Mouse (Mus musculus): Measurements from ENCODE around the gene Rdh11. TPM values are rescaled to one million over a fixed set of nuclear protein-coding genes. Genes with fewer than 3 reads are reported as not detected.
A peak's percentile ranks its signal among the peaks of the same experiment; 100 is the strongest.

The Rdh11 gene
- total and polyA plus RNA-seq, 2 experiments: 46.4 to 60.5 TPM

DNA sequence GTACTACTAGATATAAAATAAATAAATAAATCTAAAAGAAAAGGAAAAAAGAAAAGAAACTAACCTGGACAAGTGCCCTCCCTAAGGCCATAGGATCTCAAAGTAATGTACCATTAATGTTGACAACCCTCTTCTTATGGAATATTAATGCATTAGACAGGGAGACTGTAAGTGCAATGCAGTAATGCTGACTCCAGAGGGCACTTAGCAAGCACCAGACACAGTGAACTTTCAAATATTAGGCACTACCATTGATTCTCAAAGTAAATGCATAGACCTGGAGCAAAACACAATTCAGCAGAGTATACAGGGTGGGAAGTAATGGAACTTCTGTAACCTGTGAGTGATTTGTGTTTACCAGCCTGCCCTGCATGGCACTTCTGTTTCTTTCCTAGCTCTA lies 22.9 kb downstream of the Rdh11 start:
- no peak for TF ChIP-seq CTCF (IDR thresholded peaks at IDR 0.05; ENCODE audit: low read depth, low read length)
- Histone ChIP-seq H3K27ac (replicated peaks; ENCODE audit: insufficient read depth, low read depth, low read length) (no peak overlapping the region), H3K36me3 (ENCODE audit: control insufficient read depth, insufficient read depth, low read length) (peaks cover 19% of the 10 kb centered on the region), H3K79me2 (ENCODE audit: control insufficient read depth, insufficient read depth, low read length) (peaks cover 17% of the 10 kb centered on the region), H3K9ac (ENCODE audit: low read depth, low read length) (no peak overlapping the region), H3K4me1 (ENCODE audit: control insufficient read depth, insufficient read depth, low read length) (peaks cover 7% of the 10 kb centered on the region), H3K4me3 (ENCODE audit: insufficient read depth, low read depth, low read length) (no peak overlapping the region), H3K27me3 (ENCODE audit: control insufficient read depth, insufficient read depth, low read length) (no peaks in the 10 kb centered on the region)
- no peak for DNase-seq (ENCODE audit: extremely low read depth, low read depth, low spot score)

DNA sequence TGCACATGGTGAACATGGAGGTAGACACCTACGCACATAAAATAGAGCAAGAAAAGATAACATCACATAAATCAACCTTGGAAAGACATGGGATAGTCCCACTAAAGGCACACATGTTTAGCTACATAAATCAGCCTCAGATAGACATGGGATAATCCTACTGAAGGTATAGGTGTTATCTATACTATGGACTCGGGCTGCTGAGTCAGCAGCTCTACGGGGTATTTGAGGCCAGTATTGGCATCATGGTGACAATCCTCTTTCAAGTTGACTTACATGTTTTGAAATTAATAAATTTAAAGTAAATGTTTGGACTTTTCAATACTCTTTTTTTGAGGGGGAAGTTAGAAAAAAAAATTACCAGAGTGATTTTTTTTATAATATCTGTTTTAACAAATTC lies 29.2 kb downstream of the Rdh11 start:
- TF ChIP-seq POLR2A (IDR thresholded peaks at IDR 0.05; ENCODE audit: extremely low read depth, insufficient read depth, low read length): no peak
- no peak for TF ChIP-seq CTCF (IDR thresholded peaks at IDR 0.05; ENCODE audit: low read depth, low read length)
- Histone ChIP-seq H3K27ac (replicated peaks; ENCODE audit: insufficient read depth, low read depth, low read length) (no peak overlapping the region), H3K27me3 (ENCODE audit: control insufficient read depth, insufficient read depth, low read length) (no peaks in the 10 kb centered on the region), H3K36me3 (ENCODE audit: control insufficient read depth, insufficient read depth, low read length) (peaks cover 65% of the 10 kb centered on the region), H3K9ac (ENCODE audit: low read depth, low read length) (no peak overlapping the region), H3K4me1 (ENCODE audit: control insufficient read depth, insufficient read depth, low read length) (no peaks in the 10 kb centered on the region), H3K79me2 (ENCODE audit: control insufficient read depth, insufficient read depth, low read length) (peaks cover 4% of the 10 kb centered on the region; the same call in 1 of the 2 replicates), H3K4me3 (ENCODE audit: insufficient read depth, low read depth, low read length) (no peak overlapping the region)
- no peak for DNase-seq (ENCODE audit: extremely low read depth, low read depth, low spot score)
- 94% methylated on average over 3 of the region's 3 CpGs for WGBS

DNA sequence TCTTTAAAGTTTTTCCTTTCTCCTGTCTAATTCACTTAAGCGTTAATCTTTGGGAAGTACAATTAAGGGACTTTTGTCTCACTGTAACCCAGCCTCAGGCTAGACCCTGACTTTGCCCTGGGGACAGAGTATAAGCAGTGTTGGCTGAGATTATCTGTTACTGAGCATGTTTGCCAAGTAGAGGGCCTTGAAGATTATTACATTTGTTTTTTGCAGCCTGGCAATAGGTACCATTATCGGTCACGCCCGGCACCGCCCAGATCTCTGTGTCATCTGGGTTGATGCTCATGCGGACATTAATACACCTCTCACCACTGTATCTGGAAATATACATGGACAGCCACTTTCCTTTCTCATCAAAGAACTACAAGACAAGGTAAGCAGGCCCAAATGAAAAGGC lies 42.4 kb downstream of the Rdh11 start:
- 96% methylated on average over 6 of the region's 6 CpGs for WGBS
- Histone ChIP-seq H3K9ac (ENCODE audit: low read depth, low read length) (no peak overlapping the region), H3K4me1 (ENCODE audit: control insufficient read depth, insufficient read depth, low read length) (no peaks in the 10 kb centered on the region), H3K36me3 (ENCODE audit: control insufficient read depth, insufficient read depth, low read length) (peaks cover 5% of the 10 kb centered on the region), H3K27me3 (ENCODE audit: control insufficient read depth, insufficient read depth, low read length) (no peaks in the 10 kb centered on the region), H3K79me2 (ENCODE audit: control insufficient read depth, insufficient read depth, low read length) (no peaks in the 10 kb centered on the region), H3K27ac (replicated peaks; ENCODE audit: insufficient read depth, low read depth, low read length) (no peak overlapping the region), H3K4me3 (ENCODE audit: insufficient read depth, low read depth, low read length) (no peak overlapping the region)
- DNase-seq (ENCODE audit: extremely low read depth, low read depth, low spot score): peak; percentile 24
- TF ChIP-seq POLR2A (IDR thresholded peaks at IDR 0.05; ENCODE audit: extremely low read depth, insufficient read depth, low read length) (no peak), CTCF (IDR thresholded peaks at IDR 0.05; ENCODE audit: low read depth, low read length) (no peak)

DNA sequence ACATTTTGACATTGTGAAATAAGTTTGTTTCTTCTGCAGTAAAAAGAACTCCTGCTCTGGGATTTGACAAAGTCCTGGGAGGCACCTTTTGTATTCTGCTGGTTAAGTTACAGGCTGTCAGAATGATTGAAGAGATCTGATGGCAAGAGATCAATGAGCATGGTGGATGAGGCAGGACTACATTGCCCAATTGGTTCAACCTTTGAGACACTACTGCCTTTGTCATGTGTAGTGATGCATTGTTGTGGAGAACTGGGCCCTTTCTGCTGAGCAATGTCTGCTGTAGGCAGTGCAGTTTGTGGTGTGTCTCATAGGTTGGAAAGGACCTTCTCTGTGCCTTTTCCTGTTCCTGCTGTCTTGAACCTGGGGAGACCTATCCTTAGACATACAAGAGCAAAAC lies 50.7 kb downstream of the Rdh11 start:
- Histone ChIP-seq H3K36me3 (ENCODE audit: control insufficient read depth, insufficient read depth, low read length) (no peaks in the 10 kb centered on the region), H3K9ac (ENCODE audit: low read depth, low read length) (no peak overlapping the region), H3K4me1 (ENCODE audit: control insufficient read depth, insufficient read depth, low read length) (no peaks in the 10 kb centered on the region), H3K4me3 (ENCODE audit: insufficient read depth, low read depth, low read length) (no peak overlapping the region), H3K79me2 (ENCODE audit: control insufficient read depth, insufficient read depth, low read length) (no peaks in the 10 kb centered on the region), H3K27ac (replicated peaks; ENCODE audit: insufficient read depth, low read depth, low read length) (peak overlapping the region; percentile 24; the same call in 1 of the 2 replicates), H3K27me3 (ENCODE audit: control insufficient read depth, insufficient read depth, low read length) (no peaks in the 10 kb centered on the region)
- no peak for DNase-seq (ENCODE audit: extremely low read depth, low read depth, low spot score)
- TF ChIP-seq POLR2A (IDR thresholded peaks at IDR 0.05; ENCODE audit: extremely low read depth, insufficient read depth, low read length): no peak
- no peak for TF ChIP-seq CTCF (IDR thresholded peaks at IDR 0.05; ENCODE audit: low read depth, low read length)

DNA sequence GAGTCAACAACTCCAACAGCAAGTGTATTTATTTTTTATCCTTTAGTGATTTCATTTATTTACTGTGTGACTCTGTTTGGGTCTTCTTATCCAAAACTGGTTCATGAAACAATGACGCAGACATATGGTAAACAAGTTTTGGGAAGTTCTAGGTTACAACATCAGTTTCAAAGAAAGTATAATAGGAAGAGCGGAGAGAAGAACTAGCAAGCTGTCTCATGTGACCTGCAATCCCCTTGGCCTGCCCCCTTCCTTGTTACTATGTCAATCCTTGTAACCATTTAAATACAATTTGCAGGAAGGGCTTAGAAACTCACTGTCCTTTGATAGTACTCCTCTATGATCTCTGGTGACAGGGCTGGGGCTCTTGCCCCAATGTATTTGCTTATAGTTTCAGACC lies 51.3 kb downstream of the Rdh11 start:
- DNase-seq (ENCODE audit: extremely low read depth, low read depth, low spot score): peak; percentile 36
- no peak overlapping the region for H3K9ac ChIP-seq (ENCODE audit: low read depth, low read length)
- H3K36me3 ChIP-seq (ENCODE audit: control insufficient read depth, insufficient read depth, low read length): no peaks in the 10 kb centered on the region
- whole genome bisulfite sequencing: 80% methylated on average over 2 of the region's 2 CpGs
- H3K79me2 ChIP-seq (ENCODE audit: control insufficient read depth, insufficient read depth, low read length): no peaks in the 10 kb centered on the region
- TF ChIP-seq POLR2A (IDR thresholded peaks at IDR 0.05; ENCODE audit: extremely low read depth, insufficient read depth, low read length) (no peak), CTCF (IDR thresholded peaks at IDR 0.05; ENCODE audit: low read depth, low read length) (no peak)
- no peak overlapping the region for H3K4me3 ChIP-seq (ENCODE audit: insufficient read depth, low read depth, low read length)
- H3K27ac ChIP-seq (replicated peaks; ENCODE audit: insufficient read depth, low read depth, low read length): no peak overlapping the region
- no peaks in the 10 kb centered on the region for H3K4me1 ChIP-seq (ENCODE audit: control insufficient read depth, insufficient read depth, low read length)
- no peaks in the 10 kb centered on the region for H3K27me3 ChIP-seq (ENCODE audit: control insufficient read depth, insufficient read depth, low read length)

DNA sequence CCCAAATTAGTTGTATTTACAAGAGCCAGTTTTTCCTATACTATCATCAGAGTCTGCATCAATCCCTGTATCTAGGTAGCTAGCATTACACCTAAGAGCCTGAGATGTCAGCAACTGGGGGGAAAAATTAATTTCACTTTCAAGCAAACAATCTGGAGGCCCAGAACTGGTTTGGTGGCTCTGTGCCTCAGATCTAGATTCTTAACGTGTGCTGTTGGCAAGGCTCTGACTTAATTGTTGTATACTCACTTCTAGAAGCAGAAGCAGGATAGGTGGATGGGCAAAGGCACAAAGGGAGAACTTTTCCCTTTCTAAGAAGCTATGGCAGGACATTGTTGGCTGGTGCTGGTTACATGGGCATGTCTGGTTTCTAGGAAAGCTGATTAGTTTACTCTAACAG lies 52.7 kb downstream of the Rdh11 start:
- no peak for DNase-seq (ENCODE audit: extremely low read depth, low read depth, low spot score)
- Histone ChIP-seq H3K9ac (ENCODE audit: low read depth, low read length) (no peak overlapping the region), H3K36me3 (ENCODE audit: control insufficient read depth, insufficient read depth, low read length) (no peaks in the 10 kb centered on the region), H3K27ac (replicated peaks; ENCODE audit: insufficient read depth, low read depth, low read length) (no peak overlapping the region), H3K4me3 (ENCODE audit: insufficient read depth, low read depth, low read length) (no peak overlapping the region), H3K27me3 (ENCODE audit: control insufficient read depth, insufficient read depth, low read length) (0 out of 2 replicates have a peak, but pooled peaks cover 2% of the 10 kb centered on the region), H3K4me1 (ENCODE audit: control insufficient read depth, insufficient read depth, low read length) (no peaks in the 10 kb centered on the region), H3K79me2 (ENCODE audit: control insufficient read depth, insufficient read depth, low read length) (no peaks in the 10 kb centered on the region)
- WGBS: 55% methylated on average over 1 of the region's 1 CpGs
- no peak for TF ChIP-seq POLR2A (IDR thresholded peaks at IDR 0.05; ENCODE audit: extremely low read depth, insufficient read depth, low read length)
- TF ChIP-seq CTCF (IDR thresholded peaks at IDR 0.05; ENCODE audit: low read depth, low read length): no peak
